Mouse (Mus musculus) limb, embryonic 15.5 days (tissue): ENCODE results near the gene 4930442H23Rik. TPM values are rescaled to one million over a fixed set of nuclear protein-coding genes. Genes with fewer than 3 reads are reported as not detected.
A peak's percentile ranks its signal among the peaks of the same experiment; 100 is the strongest.

ENCODE experiments used
- ATAC-seq: fragments of 200-750 bp; cut with Nextera tagmentation; 2 replicates; pipeline ENCODE4 v1.8.0; 2017; ENCODE audit warnings: low read depth, moderate TSS enrichment; ENCODE audit not compliant: insufficient number of reproducible peaks, low FRiP score, low TSS enrichment
- H3K27ac ChIP-seq: fragments of 300-500 bp; sonication (generic); 2 replicates; pipeline ENCODE4 v1.5.1; 2015; ENCODE audit warnings: moderate library complexity, mild to moderate bottlenecking, inconsistent platforms
- H3K27me3 ChIP-seq: fragments of 300-500 bp; sonication (generic); 2 replicates; pipeline ENCODE4 v1.6.1; 2015; ENCODE audit warnings: inconsistent platforms
- H3K36me3 ChIP-seq: fragments of 300-500 bp; sonication (generic); 2 replicates; pipeline ENCODE4 v1.6.1; 2015; ENCODE audit warnings: inconsistent platforms
- H3K4me1 ChIP-seq: fragments of 300-500 bp; sonication (generic); 2 replicates; pipeline ENCODE4 v1.6.1; 2015; ENCODE audit warnings: inconsistent platforms
- H3K4me2 ChIP-seq: fragments of 300-500 bp; sonication (generic); 2 replicates; pipeline ENCODE4 v1.6.1; 2015; ENCODE audit warnings: mild to moderate bottlenecking, inconsistent platforms
- H3K4me3 ChIP-seq: fragments of 300-500 bp; sonication (generic); 2 replicates; pipeline ENCODE4 v1.5.1; 2015; ENCODE audit warnings: mild to moderate bottlenecking, inconsistent platforms
- H3K9ac ChIP-seq: fragments of 300-500 bp; sonication (generic); 2 replicates; pipeline ENCODE4 v1.6.1; 2015; ENCODE audit warnings: inconsistent platforms
- H3K9me3 ChIP-seq: fragments of 300-500 bp; sonication (generic); 2 replicates; pipeline ENCODE4 v1.6.1; 2016; ENCODE audit warnings: inconsistent platforms
- WGBS: fragments of 180-500 bp; shearing (Covaris S2); methylation state at CpG from one replicate; pipeline ENCODE4 v1.1.7; 2015; 5-methylcytosine and 5-hydroxymethylcytosine counted together
- polyA plus RNA-seq: library from polyadenylated mRNA; unstranded; fragments of >200 nt; fragmentation: Nextera tagmentation; extraction: Ambion mirVana; gene quantifications from 2 replicates; pipeline ENCODE4 v1.2.1, GENCODE M21; 2015

The 4930442H23Rik gene
- polyA plus RNA-seq, 1 experiment from 2014 or later: not detected

DNA sequence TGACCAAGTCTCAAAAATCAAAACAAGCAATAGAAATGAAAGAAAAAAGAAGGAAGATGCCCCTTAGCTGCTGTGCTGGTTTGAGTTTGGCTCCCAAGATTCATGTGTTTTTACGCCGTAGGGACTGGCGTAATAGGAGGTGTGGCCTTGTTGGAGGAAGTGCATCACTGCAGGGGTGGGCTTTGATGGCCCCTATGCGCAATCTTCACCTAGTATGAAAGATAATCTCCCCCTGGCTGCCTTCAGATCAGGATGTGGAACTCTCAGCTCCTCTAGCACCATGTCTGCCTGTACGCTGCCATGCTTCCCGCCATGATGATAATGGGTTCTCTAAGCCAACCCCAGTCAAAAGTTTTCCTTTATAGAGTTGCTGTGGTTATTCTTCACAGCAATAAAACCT is 32.6 kb upstream of the 4930442H23Rik start:
- no peak for ATAC-seq

DNA sequence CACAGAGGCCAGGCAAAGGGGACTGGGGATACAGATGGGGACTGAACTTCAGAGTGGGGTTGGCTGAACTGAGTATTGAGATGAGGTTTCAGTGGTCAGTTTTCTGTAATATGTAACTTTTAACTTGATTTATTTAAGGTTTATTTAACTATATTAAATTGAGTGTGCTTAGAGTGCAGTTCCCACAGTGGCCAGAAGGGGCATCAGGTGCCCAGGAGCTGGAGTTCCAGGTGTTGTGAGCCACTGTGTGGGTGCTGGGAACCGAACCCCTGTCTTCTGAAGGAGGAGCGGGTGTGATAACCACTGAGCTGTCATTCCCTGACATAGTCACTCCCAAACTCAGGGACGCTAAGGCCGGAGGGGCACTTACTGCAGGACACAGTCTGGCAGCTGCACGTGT is 26.5 kb upstream of the 4930442H23Rik start:
- 93% methylated on average over 5 of the region's 5 CpGs for WGBS
- no peaks in the 10 kb centered on the region for H3K9me3 ChIP-seq
- peaks cover 3% of the 10 kb centered on the region; the same call in 1 of the 2 replicates for H3K27me3 ChIP-seq
- H3K9ac ChIP-seq: no peak overlapping the region
- no peak overlapping the region for H3K4me3 ChIP-seq
- no peak overlapping the region for H3K27ac ChIP-seq
- H3K4me2 ChIP-seq: no peak overlapping the region
- no peak for ATAC-seq
- H3K4me1 ChIP-seq: no peaks in the 10 kb centered on the region
- no peaks in the 10 kb centered on the region for H3K36me3 ChIP-seq

More for the DNA sequence above, 32.6 kb upstream of the 4930442H23Rik start:
- no peaks in the 10 kb centered on the region for H3K9me3 ChIP-seq
- no peaks in the 10 kb centered on the region for H3K36me3 ChIP-seq
- H3K9ac ChIP-seq: no peak overlapping the region
- H3K4me2 ChIP-seq: no peak overlapping the region
- no peak overlapping the region for H3K27ac ChIP-seq
- no peak overlapping the region for H3K4me3 ChIP-seq
- peaks cover 3% of the 10 kb centered on the region; the same call in 1 of the 2 replicates for H3K4me1 ChIP-seq
- 0 out of 2 replicates have a peak, but pooled peaks cover 9% of the 10 kb centered on the region for H3K27me3 ChIP-seq
- WGBS: 77% methylated on average over 6 of the region's 6 CpGs

GRCm38 (mm10) chr10:81204137-81204536 is 20.5 kb upstream of the 4930442H23Rik start:
- no peak overlapping the region for H3K4me2 ChIP-seq
- no peak overlapping the region for H3K4me3 ChIP-seq
- ATAC-seq: no peak
- H3K36me3 ChIP-seq: no peaks in the 10 kb centered on the region
- H3K27me3 ChIP-seq: peaks cover 14% of the 10 kb centered on the region
- 0 out of 2 replicates have a peak, but pooled peaks cover 2% of the 10 kb centered on the region for H3K4me1 ChIP-seq
- H3K9me3 ChIP-seq: no peaks in the 10 kb centered on the region
- H3K27ac ChIP-seq: no peak overlapping the region
- 70% methylated on average over 4 of the region's 4 CpGs for WGBS
- no peak overlapping the region for H3K9ac ChIP-seq

- Histone ChIP-seq H3K27ac (no peak overlapping the region), H3K4me3 (no peak overlapping the region), H3K9me3 (no peaks in the 10 kb centered on the region), H3K4me1 (0 out of 2 replicates have a peak, but pooled peaks cover 2% of the 10 kb centered on the region), H3K27me3 (peaks cover 17% of the 10 kb centered on the region), H3K4me2 (no peak overlapping the region), H3K36me3 (no peaks in the 10 kb centered on the region), H3K9ac (no peak overlapping the region)
- WGBS: 64% methylated on average over 8 of the region's 8 CpGs
- ATAC-seq: peak; percentile 4; the same call in 1 of the 2 replicates
Measured at GRCm38 (mm10) chr10:81202978-81203720, 19.5 kb upstream of the 4930442H23Rik start.

GRCm38 (mm10) chr10:81201807-81202758 is 18.4 kb upstream of the 4930442H23Rik start, which contains the start of gene Nmrk2:
Nmrk2 (minus strand) TSS chr10:81202051.
- H3K4me1 ChIP-seq: 0 out of 2 replicates have a peak, but pooled peaks cover 2% of the 10 kb centered on the region
- H3K4me2 ChIP-seq: no peak within 1 kb of the TSS
- no peak within 1 kb of the TSS for H3K9ac ChIP-seq
- H3K4me3 ChIP-seq: no peak within 1 kb of the TSS
- 61% methylated on average over 13 of the region's 13 CpGs for WGBS
- H3K27ac ChIP-seq: no peak within 1 kb of the TSS
- H3K36me3 ChIP-seq: no peaks in the 10 kb centered on the region
- ATAC-seq: no peak
- peaks cover 23% of the 10 kb centered on the region for H3K27me3 ChIP-seq
- no peaks in the 10 kb centered on the region for H3K9me3 ChIP-seq

DNA sequence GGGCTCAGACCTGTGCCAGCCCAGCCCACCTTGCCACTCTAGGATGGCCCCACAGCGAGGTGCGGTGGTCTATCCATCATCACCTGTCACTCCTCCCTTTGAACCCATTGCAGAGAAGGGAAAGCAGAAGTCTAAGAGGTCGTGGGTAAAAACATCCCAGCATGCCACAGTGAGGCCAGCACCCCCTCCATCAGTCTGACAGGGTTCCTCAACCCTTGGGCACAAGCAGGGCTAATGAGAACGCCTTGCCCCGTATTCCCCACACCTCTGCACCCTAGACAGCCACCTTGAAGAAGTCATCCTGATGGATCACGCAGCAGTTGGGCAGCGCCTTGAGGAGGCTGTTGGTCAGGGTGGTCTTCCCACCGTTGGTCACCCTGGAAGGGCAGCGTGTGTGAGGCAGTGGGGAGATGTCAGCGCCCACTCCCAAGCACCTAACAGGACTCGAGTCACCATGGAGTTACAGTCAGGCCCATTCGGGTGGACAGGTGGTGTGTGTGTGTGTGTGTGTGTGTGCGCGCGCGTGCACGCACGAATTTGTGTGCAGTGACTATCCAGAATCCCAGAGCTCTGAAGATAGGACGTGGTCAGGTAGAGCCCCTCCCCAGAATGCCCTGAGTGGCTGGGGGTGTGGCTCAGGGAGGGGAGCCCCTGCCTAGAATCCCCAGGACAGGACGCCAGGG is 17.1 kb upstream of the 4930442H23Rik start:
- WGBS: 73% methylated on average over 20 of the region's 20 CpGs
- Histone ChIP-seq H3K9ac (no peak overlapping the region), H3K4me2 (no peak overlapping the region), H3K4me1 (0 out of 2 replicates have a peak, but pooled peaks cover 2% of the 10 kb centered on the region), H3K36me3 (no peaks in the 10 kb centered on the region), H3K27ac (no peak overlapping the region), H3K9me3 (no peaks in the 10 kb centered on the region), H3K4me3 (no peak overlapping the region), H3K27me3 (peaks cover 33% of the 10 kb centered on the region)
- ATAC-seq: no peak

GRCm38 (mm10) chr10:81200141-81200540 is 16.5 kb upstream of the 4930442H23Rik start:
- no peak for ATAC-seq
- Histone ChIP-seq H3K27ac (no peak overlapping the region), H3K9me3 (no peaks in the 10 kb centered on the region), H3K36me3 (no peaks in the 10 kb centered on the region), H3K27me3 (peaks cover 39% of the 10 kb centered on the region), H3K4me2 (no peak overlapping the region), H3K4me3 (no peak overlapping the region), H3K9ac (no peak overlapping the region), H3K4me1 (0 out of 2 replicates have a peak, but pooled peaks cover 2% of the 10 kb centered on the region)
- 83% methylated on average over 13 of the region's 13 CpGs for WGBS

DNA sequence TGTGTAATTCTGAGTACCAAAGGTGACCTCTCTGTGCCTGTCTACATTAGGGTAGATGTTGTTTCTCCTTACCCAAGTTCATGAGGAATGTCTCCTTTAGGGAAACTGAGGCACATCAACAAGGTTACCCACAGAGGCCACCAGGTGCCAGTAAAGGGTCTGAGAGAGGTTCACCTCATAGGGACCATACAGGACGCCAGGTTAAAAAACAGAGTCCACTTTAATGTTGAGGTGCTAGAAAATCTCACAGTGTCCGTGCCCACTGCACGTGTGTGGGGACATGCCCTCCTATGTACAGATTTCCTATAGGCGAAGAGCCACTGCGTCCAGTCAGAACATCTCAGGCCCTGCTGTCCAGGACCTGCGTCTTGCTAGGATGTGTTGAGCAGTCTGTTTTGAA is 15.3 kb upstream of the 4930442H23Rik start:
- Histone ChIP-seq H3K9me3 (no peaks in the 10 kb centered on the region), H3K27me3 (peaks cover 51% of the 10 kb centered on the region), H3K4me2 (no peak overlapping the region), H3K4me1 (peaks cover 10% of the 10 kb centered on the region), H3K4me3 (no peak overlapping the region), H3K36me3 (no peaks in the 10 kb centered on the region), H3K9ac (no peak overlapping the region), H3K27ac (no peak overlapping the region)
- ATAC-seq: no peak
- WGBS: 85% methylated on average over 6 of the region's 6 CpGs

DNA sequence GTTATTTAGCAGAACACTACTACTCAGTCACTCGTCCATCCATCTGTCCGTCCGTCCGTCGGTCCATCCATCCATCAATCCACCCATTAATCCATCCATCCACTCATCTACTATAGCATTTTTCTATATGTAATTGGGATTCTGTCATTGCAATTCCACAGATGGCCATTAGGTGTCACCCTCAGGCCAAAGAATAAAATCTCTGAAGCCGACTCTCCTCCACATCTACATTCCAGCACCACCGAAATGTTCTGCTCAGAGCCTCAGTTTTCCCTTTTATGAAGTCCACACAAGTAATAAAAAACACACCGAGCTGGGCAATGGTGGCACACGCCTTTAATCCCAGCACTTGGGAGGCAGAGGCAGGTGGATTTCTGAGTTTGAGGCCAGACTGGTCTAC is 14.6 kb upstream of the 4930442H23Rik start:
- Histone ChIP-seq H3K4me2 (no peak overlapping the region), H3K27ac (no peak overlapping the region), H3K4me1 (peaks cover 14% of the 10 kb centered on the region), H3K36me3 (no peaks in the 10 kb centered on the region), H3K9me3 (no peaks in the 10 kb centered on the region), H3K27me3 (peaks cover 56% of the 10 kb centered on the region), H3K9ac (no peak overlapping the region), H3K4me3 (no peak overlapping the region)
- WGBS: 1% methylated on average over 9 of the region's 9 CpGs
- ATAC-seq: no peak

DNA sequence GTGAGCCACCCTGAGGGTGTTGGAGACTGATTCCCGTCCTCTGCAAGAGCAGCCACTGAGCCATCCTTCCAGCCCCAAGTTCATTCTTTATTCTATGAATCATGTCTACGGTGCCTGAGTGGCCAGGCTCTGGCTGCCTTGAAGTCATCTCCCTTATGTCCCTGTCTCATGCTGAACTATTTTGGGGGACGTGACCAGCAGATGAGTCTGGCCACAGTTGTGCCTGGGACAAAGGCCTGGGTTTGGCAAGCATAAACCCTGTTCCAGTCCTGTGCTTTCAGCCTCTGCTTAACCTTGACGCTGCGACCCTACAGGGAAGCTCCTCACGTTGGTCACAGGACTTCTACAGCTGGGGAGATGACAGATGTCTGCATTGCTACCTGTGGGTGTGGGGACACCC is 13.7 kb upstream of the 4930442H23Rik start:
- 57% methylated on average over 6 of the region's 6 CpGs for WGBS
- Histone ChIP-seq H3K4me1 (peaks cover 20% of the 10 kb centered on the region), H3K9ac (no peak overlapping the region), H3K27me3 (peaks cover 59% of the 10 kb centered on the region), H3K9me3 (no peaks in the 10 kb centered on the region), H3K36me3 (no peaks in the 10 kb centered on the region), H3K4me3 (no peak overlapping the region), H3K27ac (no peak overlapping the region), H3K4me2 (no peak overlapping the region)
- no peak for ATAC-seq

GRCm38 (mm10) chr10:81196470-81197065 is 12.9 kb upstream of the 4930442H23Rik start:
- Histone ChIP-seq H3K9ac (no peak overlapping the region), H3K9me3 (no peaks in the 10 kb centered on the region), H3K27me3 (peaks cover 59% of the 10 kb centered on the region), H3K27ac (no peak overlapping the region), H3K4me1 (peaks cover 24% of the 10 kb centered on the region), H3K36me3 (no peaks in the 10 kb centered on the region; the same call in 1 of the 2 replicates), H3K4me3 (no peak overlapping the region), H3K4me2 (no peak overlapping the region)
- ATAC-seq: no peak
- 61% methylated on average over 11 of the region's 11 CpGs for WGBS
